Mouse (Mus musculus) kidney, postnatal 36 days (tissue): ENCODE results near the gene Paics.

Source experiments
- DNase-seq, 2 experiments: peaks; one replicate each; pipeline ENCODE4 v3.0.0; 2021 to 2022; ENCODE audit warnings: mixed read lengths in 2 of 2

Paics gene

GRCm38 (mm10) chr5:77013171-77013570 lies 62.1 kb downstream of the Paics start:
- no peak for DNase-seq

- peak; percentile 88 to 94 for DNase-seq
Measured at GRCm38 (mm10) chr5:77015544-77016482, 64.7 kb downstream of the Paics start, which contains the start of gene Thegl. Gene Thegl (plus strand): TSS chr5:77016023.
